Mouse (Mus musculus): ENCODE data around the gene Ccdc69. TPM values are rescaled to one million over a fixed set of nuclear protein-coding genes. Genes with fewer than 3 reads are reported as not detected.

Gene Ccdc69
- polyA plus RNA-seq, 1 experiment from 2014 or later, result 1.0 TPM

DNA sequence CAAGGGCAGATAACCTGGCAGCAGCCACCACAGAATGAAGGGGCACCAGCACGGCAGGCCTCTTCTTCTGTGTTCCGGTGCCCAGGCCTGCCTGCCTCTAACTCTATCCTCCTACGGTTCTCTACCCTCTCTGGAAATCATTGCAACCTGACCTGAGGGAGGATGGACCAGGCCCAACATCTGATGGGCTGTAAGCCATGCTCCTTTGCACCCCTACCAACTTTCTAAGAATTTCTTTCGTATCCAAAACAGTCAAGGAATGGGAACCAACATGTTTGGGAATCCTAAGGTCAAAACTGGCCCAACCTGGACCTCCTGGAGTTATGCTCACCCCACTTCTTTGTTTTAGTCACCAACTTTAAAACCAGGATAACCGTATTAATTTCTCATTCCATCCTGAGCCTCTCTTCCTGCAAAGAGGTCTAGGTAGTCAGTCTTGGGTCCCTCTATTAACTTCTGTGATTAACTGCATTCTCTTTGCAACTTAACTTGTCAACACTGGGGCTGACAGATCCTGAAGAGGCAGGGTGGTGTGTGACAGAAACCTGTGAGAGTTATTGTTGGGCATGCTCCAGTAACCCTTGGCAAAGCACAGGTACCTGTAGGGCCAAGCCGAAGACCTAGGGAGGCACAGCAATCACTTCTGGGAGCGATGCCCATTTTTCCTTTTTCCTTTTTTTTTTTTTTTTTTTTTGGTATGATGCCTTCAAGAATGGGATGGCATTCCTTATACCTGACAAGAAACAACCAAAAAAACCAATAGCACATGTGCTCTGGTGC, 31.8 kb upstream of the Ccdc69 start:
- 77% methylated on average over 7 of the region's 7 CpGs for WGBS (ENCODE audit: insufficient replicate concordance)

GRCm38 (mm10) chr11:55106636-55107035, 28.7 kb upstream of the Ccdc69 start:
- H3K27ac ChIP-seq, result no peak overlapping the region
- H3K4me1 ChIP-seq, result no peaks in the 10 kb centered on the region
- ATAC-seq, result no peak
- H3K9me3 ChIP-seq (replicated peaks), result no peaks in the 10 kb centered on the region
- no peak overlapping the region for H3K4me2 ChIP-seq
- WGBS (ENCODE audit: insufficient replicate concordance), result 46% methylated on average over 1 of the region's 1 CpGs
- H3K36me3 ChIP-seq, result peaks cover 2% of the 10 kb centered on the region; the same call in 1 of the 2 replicates
- no peak overlapping the region for H3K9ac ChIP-seq
- no peak overlapping the region for H3K4me3 ChIP-seq
- no peaks in the 10 kb centered on the region for H3K27me3 ChIP-seq (replicated peaks)

More for the DNA sequence above, 31.8 kb upstream of the Ccdc69 start:
- Histone ChIP-seq H3K27ac (no peak overlapping the region), H3K27me3 (replicated peaks) (no peaks in the 10 kb centered on the region), H3K9me3 (replicated peaks) (no peaks in the 10 kb centered on the region), H3K4me1 (peaks cover 15% of the 10 kb centered on the region), H3K36me3 (peaks cover 2% of the 10 kb centered on the region; the same call in 1 of the 2 replicates), H3K4me3 (no peak overlapping the region), H3K4me2 (no peak overlapping the region), H3K9ac (no peak overlapping the region)
- no peak for ATAC-seq

DNA sequence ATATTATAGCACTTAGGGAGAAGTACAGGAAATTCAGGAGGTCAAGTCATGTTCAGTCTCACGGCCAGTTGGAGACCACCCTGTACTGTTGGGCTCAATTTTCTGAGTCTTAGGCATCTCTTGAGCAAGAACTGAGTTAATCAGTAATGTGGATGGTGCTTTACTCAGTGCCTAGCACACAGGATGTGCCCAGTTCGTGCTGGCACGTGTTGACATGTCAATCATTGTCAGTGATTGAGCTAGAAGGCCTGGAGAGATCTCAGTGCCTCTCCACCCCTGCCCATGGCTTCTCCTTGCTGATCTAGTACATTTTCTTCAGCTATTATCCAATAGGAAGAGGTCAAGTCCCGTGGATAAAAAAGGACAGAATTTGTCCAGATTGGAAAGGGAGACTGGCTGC, 27.5 kb upstream of the Ccdc69 start:
- H3K9me3 ChIP-seq (replicated peaks), result no peaks in the 10 kb centered on the region
- WGBS (ENCODE audit: insufficient replicate concordance), result 49% methylated on average over 4 of the region's 4 CpGs
- ATAC-seq, result no peak
- no peak overlapping the region for H3K4me2 ChIP-seq
- no peak overlapping the region for H3K4me3 ChIP-seq
- no peaks in the 10 kb centered on the region for H3K4me1 ChIP-seq
- H3K9ac ChIP-seq, result no peak overlapping the region
- no peak overlapping the region for H3K27ac ChIP-seq
- no peaks in the 10 kb centered on the region for H3K27me3 ChIP-seq (replicated peaks)
- H3K36me3 ChIP-seq, result peaks cover 2% of the 10 kb centered on the region; the same call in 1 of the 2 replicates

DNA sequence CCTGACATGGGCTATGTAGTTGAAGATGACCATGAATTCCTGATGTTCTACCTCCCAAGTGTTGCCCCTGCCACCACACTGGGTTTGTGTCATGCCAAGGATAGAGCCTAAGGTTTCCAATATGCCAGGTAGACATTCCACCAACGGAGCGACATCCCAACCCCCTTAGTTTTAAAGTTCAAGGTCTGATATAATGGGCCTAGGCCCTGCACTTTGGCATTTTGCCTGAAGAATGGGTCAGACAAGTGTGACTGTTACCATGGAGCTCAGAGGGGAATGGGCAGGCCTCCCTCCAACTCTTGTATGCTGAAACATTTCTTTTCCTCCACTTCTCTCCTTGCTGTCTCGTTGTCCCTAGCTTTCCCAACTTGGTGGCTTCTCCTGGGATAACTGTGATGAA, 25.3 kb upstream of the Ccdc69 start:
- Histone ChIP-seq H3K27ac (no peak overlapping the region), H3K4me3 (no peak overlapping the region), H3K9me3 (replicated peaks) (no peaks in the 10 kb centered on the region), H3K4me1 (peaks cover 3% of the 10 kb centered on the region), H3K36me3 (no peaks in the 10 kb centered on the region), H3K27me3 (replicated peaks) (peaks cover 5% of the 10 kb centered on the region; the same call in 1 of the 2 replicates), H3K4me2 (no peak overlapping the region), H3K9ac (no peak overlapping the region)
- ATAC-seq, result no peak
- WGBS (ENCODE audit: insufficient replicate concordance), result 65% methylated on average over 3 of the region's 3 CpGs

GRCm38 (mm10) chr11:55102015-55102414, 24.1 kb upstream of the Ccdc69 start:
- H3K27ac ChIP-seq, result no peak overlapping the region
- WGBS (ENCODE audit: insufficient replicate concordance), result 63% methylated on average over 3 of the region's 3 CpGs
- H3K4me1 ChIP-seq, result peaks cover 16% of the 10 kb centered on the region
- H3K27me3 ChIP-seq (replicated peaks), result peaks cover 7% of the 10 kb centered on the region; the same call in 1 of the 2 replicates
- no peak for ATAC-seq
- H3K4me2 ChIP-seq, result no peak overlapping the region
- H3K36me3 ChIP-seq, result no peaks in the 10 kb centered on the region
- H3K9me3 ChIP-seq (replicated peaks), result no peaks in the 10 kb centered on the region
- H3K9ac ChIP-seq, result no peak overlapping the region
- no peak overlapping the region for H3K4me3 ChIP-seq

- ATAC-seq, result no peak
- Histone ChIP-seq H3K27me3 (replicated peaks) (peaks cover 7% of the 10 kb centered on the region; the same call in 1 of the 2 replicates), H3K4me1 (peaks cover 23% of the 10 kb centered on the region), H3K36me3 (no peaks in the 10 kb centered on the region), H3K9ac (no peak overlapping the region), H3K27ac (no peak overlapping the region), H3K4me3 (no peak overlapping the region), H3K9me3 (replicated peaks) (no peaks in the 10 kb centered on the region), H3K4me2 (0 out of 2 replicates have a peak overlapping the region, but pooled peaks have one; percentile 9)
- 42% methylated on average over 4 of the region's 4 CpGs for WGBS (ENCODE audit: insufficient replicate concordance)
These were observed 21.9 kb upstream of the Ccdc69 start for GRCm38 (mm10) chr11:55099868-55100267.

GRCm38 (mm10) chr11:55099019-55099771, 21.3 kb upstream of the Ccdc69 start:
- no peak for ATAC-seq

DNA sequence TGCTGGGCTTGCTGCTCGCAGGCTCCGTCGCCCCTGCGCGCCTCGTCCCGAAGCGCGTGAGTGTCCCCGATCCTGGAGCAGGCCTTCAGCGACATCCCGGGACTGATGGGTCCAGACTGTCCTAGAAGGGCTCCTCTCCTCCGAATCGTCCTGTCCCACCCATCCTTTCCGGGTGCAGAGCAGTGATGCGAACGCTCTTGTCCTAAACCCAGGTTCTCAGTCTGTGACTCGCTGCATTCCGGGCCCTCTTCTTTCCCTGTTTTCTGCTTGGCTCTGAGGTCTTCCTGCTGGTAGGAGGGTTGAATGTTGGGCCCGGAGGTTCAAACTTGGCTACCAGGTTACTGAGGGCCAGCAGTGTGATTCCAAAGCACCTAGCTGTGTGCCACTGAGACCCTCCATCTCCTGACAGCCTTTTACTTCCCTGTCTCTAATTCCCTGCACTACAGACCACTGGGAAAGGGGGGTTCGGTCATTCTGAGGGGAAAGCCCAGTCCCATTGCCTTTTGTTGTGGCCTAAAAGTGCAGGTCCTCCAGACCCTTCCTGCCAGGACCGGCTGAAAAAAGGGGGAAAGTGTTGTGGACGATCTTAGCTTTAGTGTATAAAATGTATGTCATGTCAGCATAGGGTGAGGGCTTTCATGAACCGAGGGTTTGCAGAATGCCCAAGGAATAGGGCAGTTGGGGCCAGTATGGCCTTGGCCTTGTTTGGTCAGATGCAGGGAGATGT, 20.4 kb upstream of the Ccdc69 start:
- no peaks in the 10 kb centered on the region for H3K9me3 ChIP-seq (replicated peaks)
- H3K27ac ChIP-seq, result 0 out of 2 replicates have a peak overlapping the region, but pooled peaks have one; percentile 32

More at GRCm38 (mm10) chr11:55099019-55099771, 21.3 kb upstream of the Ccdc69 start:
- Histone ChIP-seq H3K4me2 (0 out of 2 replicates have a peak overlapping the region, but pooled peaks have one; percentile 9), H3K27me3 (replicated peaks) (peaks cover 7% of the 10 kb centered on the region; the same call in 1 of the 2 replicates), H3K9ac (no peak overlapping the region), H3K4me3 (no peak overlapping the region), H3K36me3 (no peaks in the 10 kb centered on the region), H3K9me3 (replicated peaks) (no peaks in the 10 kb centered on the region), H3K4me1 (peaks cover 23% of the 10 kb centered on the region), H3K27ac (no peak overlapping the region)
- WGBS (ENCODE audit: insufficient replicate concordance), result 62% methylated on average over 8 of the region's 8 CpGs

GRCm38 (mm10) chr11:55097463-55098188, 19.7 kb upstream of the Ccdc69 start, which contains the start of gene Gm2a:
Gene Gm2a, plus strand, starts transcription at chr11:55098115.
- Histone ChIP-seq H3K36me3 (no peaks in the 10 kb centered on the region), H3K4me1 (peaks cover 23% of the 10 kb centered on the region), H3K27ac (peak within 1 kb of the TSS; percentile 62), H3K27me3 (replicated peaks) (peaks cover 7% of the 10 kb centered on the region; the same call in 1 of the 2 replicates), H3K4me3 (peak within 1 kb of the TSS; percentile 55), H3K9ac (peak within 1 kb of the TSS; percentile 42), H3K9me3 (replicated peaks) (no peaks in the 10 kb centered on the region), H3K4me2 (peak within 1 kb of the TSS; percentile 81)
- WGBS (ENCODE audit: insufficient replicate concordance), result 1% methylated on average over 45 of the region's 45 CpGs
- peak; percentile 93 for ATAC-seq

More for the DNA sequence above, 20.4 kb upstream of the Ccdc69 start:
- WGBS (ENCODE audit: insufficient replicate concordance), result 17% methylated on average over 24 of the region's 24 CpGs
- Histone ChIP-seq H3K4me2 (peak overlapping the region; percentile 81), H3K4me3 (peak overlapping the region; percentile 55), H3K9ac (peak overlapping the region; percentile 42; the same call in 1 of the 2 replicates), H3K4me1 (peaks cover 23% of the 10 kb centered on the region), H3K27me3 (replicated peaks) (peaks cover 7% of the 10 kb centered on the region; the same call in 1 of the 2 replicates), H3K36me3 (no peaks in the 10 kb centered on the region)
- ATAC-seq, result no peak

DNA sequence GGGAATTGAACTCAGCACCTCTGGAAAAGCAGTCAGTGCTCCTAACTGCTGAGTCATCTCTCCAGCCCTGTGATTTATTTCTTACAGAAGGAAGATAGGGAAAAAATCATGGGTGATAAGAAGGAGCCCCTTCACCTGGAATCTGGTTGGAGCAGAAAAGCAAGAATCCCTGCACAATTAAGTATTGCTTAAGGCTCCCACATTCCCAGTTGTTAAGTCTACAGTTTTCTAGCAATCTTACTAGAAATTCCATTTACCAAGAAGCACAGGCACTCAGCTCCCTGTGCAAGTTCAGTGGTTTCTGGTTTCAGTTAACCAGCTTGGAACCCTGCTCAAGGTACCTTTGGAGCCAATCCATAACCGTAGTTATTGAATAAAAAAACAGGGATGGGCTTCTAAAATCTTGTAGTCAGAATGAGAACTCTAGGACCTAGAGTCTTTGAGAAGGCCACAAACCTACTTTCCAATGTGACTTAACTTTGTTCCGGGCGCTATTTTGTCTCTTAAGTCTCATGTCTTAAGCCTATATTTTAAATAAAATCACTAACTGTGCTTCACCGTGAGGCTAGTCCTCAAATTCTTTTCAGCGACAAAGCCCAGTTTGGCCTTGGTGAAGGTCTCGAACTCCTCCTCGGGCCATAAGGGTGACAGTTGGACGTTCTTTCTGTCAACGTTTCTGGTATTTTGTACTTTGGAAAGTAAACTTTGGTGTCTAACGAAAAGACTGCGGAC, 19.0 kb upstream of the Ccdc69 start:
- peak overlapping the region; percentile 62 for H3K27ac ChIP-seq
- WGBS (ENCODE audit: insufficient replicate concordance), result 25% methylated on average over 11 of the region's 11 CpGs
- peak overlapping the region; percentile 44 for H3K4me3 ChIP-seq
- ATAC-seq, result no peak
- peaks cover 23% of the 10 kb centered on the region for H3K4me1 ChIP-seq
- H3K9me3 ChIP-seq (replicated peaks), result no peaks in the 10 kb centered on the region
- peak overlapping the region; percentile 9; the same call in 1 of the 2 replicates for H3K9ac ChIP-seq
- peak overlapping the region; percentile 81 for H3K4me2 ChIP-seq
- H3K27me3 ChIP-seq (replicated peaks), result peaks cover 7% of the 10 kb centered on the region; the same call in 1 of the 2 replicates
- H3K36me3 ChIP-seq, result no peaks in the 10 kb centered on the region

All from liver, embryonic 12.5 days (tissue).